Mouse (Mus musculus) erythroblast, embryonic 14.5 days (primary cell): ENCODE results near the gene Vhl.

Experiments used
- GATA1 ChIP-seq: IDR thresholded peaks from 2 replicates; pipeline ENCODE4 v1.6.1; 2012; ENCODE audit warnings: low read length, inconsistent platforms, mixed read lengths
- TAL1 ChIP-seq: IDR thresholded peaks from 3 replicates; pipeline ENCODE4 v1.6.1; 2012; ENCODE audit warnings: low read length, inconsistent platforms, mixed read lengths

- no peak for TF ChIP-seq TAL1
- no peak for TF ChIP-seq GATA1
Observed at GRCm38 (mm10) chr6:113655475-113655874, 31.7 kb downstream of the Vhl start.
